Mouse (Mus musculus) bone marrow macrophage, adult 2 months (primary cell): ENCODE results near the gene Myo5a. TPM values are rescaled to one million over a fixed set of nuclear protein-coding genes. Genes with fewer than 3 reads are reported as not detected.
"Not testable (repeated sequence)": the region's sequence is repeated elsewhere in the genome, so short reads cannot be mapped to it uniquely, and the experiment has no call there.

Source experiments
- H3K27ac ChIP-seq: 2 replicates; pipeline ENCODE4 v1.5.1; 2012; ENCODE audit warnings: low read depth, low read length; ENCODE audit not compliant: insufficient read depth
- H3K4me1 ChIP-seq: 2 replicates; pipeline ENCODE4 v1.6.1; 2012; ENCODE audit warnings: low read length; ENCODE audit not compliant: control insufficient read depth, insufficient read depth
- H3K4me3 ChIP-seq: 2 replicates; pipeline ENCODE4 v1.5.1; 2012; ENCODE audit warnings: mild to moderate bottlenecking, low read length, moderate library complexity; ENCODE audit not compliant: insufficient read depth
- CTCF ChIP-seq: IDR thresholded peaks from 2 replicates; pipeline ENCODE4 v1.5.1; 2012; ENCODE audit warnings: low read depth, mild to moderate bottlenecking, low read length, moderate library complexity
- POLR2A ChIP-seq: IDR thresholded peaks from 2 replicates; pipeline ENCODE4 v1.6.1; 2012; ENCODE audit warnings: mild to moderate bottlenecking, low read depth, low read length, borderline replicate concordance
- polyA plus RNA-seq: library from polyadenylated mRNA; stranded (reverse); fragments of >200 nt; gene quantifications from 2 replicates; pipeline ENCODE4 v1.2.4, GENCODE M21; 2012; ENCODE audit not compliant: missing spikeins, insufficient read depth, insufficient read length

The Myo5a gene
- polyA plus RNA-seq, 1 experiment, result 234 TPM

- Histone ChIP-seq H3K4me1 (no peaks in the 10 kb centered on the region), H3K4me3 (no peak overlapping the region), H3K27ac (no peak overlapping the region)
- TF ChIP-seq POLR2A (no peak), CTCF (no peak)
Observed at GRCm38 (mm10) chr9:75243730-75244406, 173.1 kb downstream of the Myo5a start.

- TF ChIP-seq POLR2A (no peak), CTCF (no peak)
- H3K4me1 ChIP-seq, result no peaks in the 10 kb centered on the region
- H3K4me3 ChIP-seq, result no peak overlapping the region
- H3K27ac ChIP-seq, result no peak overlapping the region
Observed at GRCm38 (mm10) chr9:75244527-75244926, 173.7 kb downstream of the Myo5a start.

GRCm38 (mm10) chr9:75246080-75246930, 175.5 kb downstream of the Myo5a start:
- H3K4me3 ChIP-seq, result no peak overlapping the region
- H3K4me1 ChIP-seq, result no peaks in the 10 kb centered on the region
- no peak overlapping the region for H3K27ac ChIP-seq
- TF ChIP-seq CTCF (no peak), POLR2A (no peak)

GRCm38 (mm10) chr9:75247870-75248269, 177.1 kb downstream of the Myo5a start:
- H3K4me1 ChIP-seq, result peaks cover under 1% of the 10 kb centered on the region; the same call in 1 of the 2 replicates
- TF ChIP-seq POLR2A (no peak), CTCF (no peak)

GRCm38 (mm10) chr9:75248359-75248758, 177.5 kb downstream of the Myo5a start:
- no peak overlapping the region for H3K4me3 ChIP-seq
- no peak overlapping the region for H3K27ac ChIP-seq
- TF ChIP-seq CTCF (no peak), POLR2A (no peak)
- H3K4me1 ChIP-seq, result peaks cover 4% of the 10 kb centered on the region; the same call in 1 of the 2 replicates

More at GRCm38 (mm10) chr9:75247870-75248269, 177.1 kb downstream of the Myo5a start:
- no peak overlapping the region for H3K27ac ChIP-seq
- no peak overlapping the region for H3K4me3 ChIP-seq

GRCm38 (mm10) chr9:75248874-75249273, 178.1 kb downstream of the Myo5a start:
- Histone ChIP-seq H3K4me3 (no peak overlapping the region), H3K4me1 (peaks cover 4% of the 10 kb centered on the region), H3K27ac (no peak overlapping the region)
- TF ChIP-seq POLR2A (no peak), CTCF (no peak)

GRCm38 (mm10) chr9:75253158-75253557, 182.3 kb downstream of the Myo5a start:
- not testable (repeated sequence) for H3K4me3 ChIP-seq, H3K27ac ChIP-seq
- H3K4me1 ChIP-seq, result peaks cover 21% of the 10 kb centered on the region

GRCm38 (mm10) chr9:75253766-75254165, 183.0 kb downstream of the Myo5a start:
- TF ChIP-seq POLR2A, result no peak
- TF ChIP-seq CTCF, result no peak
- Histone ChIP-seq H3K27ac (no peak overlapping the region), H3K4me1 (peaks cover 21% of the 10 kb centered on the region), H3K4me3 (no peak overlapping the region)

GRCm38 (mm10) chr9:75254196-75254955, 183.6 kb downstream of the Myo5a start:
- Histone ChIP-seq H3K27ac (no peak overlapping the region), H3K4me1 (peaks cover 21% of the 10 kb centered on the region), H3K4me3 (no peak overlapping the region)
- TF ChIP-seq POLR2A (no peak), CTCF (no peak)
